Mouse (Mus musculus) heart, adult 2 months (tissue): ENCODE data around the gene Mphosph6.

Experiments used
- CTCF ChIP-seq: fragments of 200-600 bp; IDR thresholded peaks from 2 replicates; pipeline ENCODE4 v1.8.1; 2022; ENCODE audit warnings: antibody characterized with exemption, mild to moderate bottlenecking, moderate library complexity
- EP300 ChIP-seq: fragments of 200-500 bp; IDR thresholded peaks from 2 replicates; pipeline ENCODE4 v1.6.1; 2011; ENCODE audit warnings: low read depth, low read length, control low read depth; ENCODE audit not compliant: insufficient read depth
- POLR2A ChIP-seq: fragments of 200-500 bp; IDR thresholded peaks from 2 replicates; pipeline ENCODE4 v1.6.1; 2011; ENCODE audit warnings: mild to moderate bottlenecking, low read depth, low read length, control low read depth; ENCODE audit not compliant: insufficient read depth

DNA sequence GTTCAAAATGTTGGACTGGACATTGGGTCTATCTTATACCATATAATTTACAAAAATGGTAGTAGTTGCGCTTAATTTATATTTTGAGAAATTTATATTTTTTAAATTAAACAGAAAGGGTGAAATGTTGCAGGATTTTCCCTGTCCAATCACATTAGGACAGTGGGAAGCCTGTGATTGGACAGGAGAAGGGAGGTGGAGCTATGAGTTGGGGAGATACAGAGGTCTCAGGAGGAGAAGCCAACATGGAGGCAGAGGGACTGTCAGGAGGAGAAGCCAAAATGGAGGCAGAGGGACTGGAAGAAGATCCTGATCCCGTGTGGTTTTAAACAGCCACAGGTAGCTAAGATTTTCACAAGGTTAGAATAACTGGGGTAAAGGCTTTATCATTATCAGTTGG lies 3.7 kb downstream of the Mphosph6 start:
- TF ChIP-seq CTCF (no peak), POLR2A (no peak), EP300 (no peak)
